Mouse (Mus musculus) intestine, embryonic 16.5 days (tissue): Measurements from ENCODE around the gene Atp6v1e1. TPM values are rescaled to one million over a fixed set of nuclear protein-coding genes. Genes with fewer than 3 reads are reported as not detected.
"Not testable (repeated sequence)": the region's sequence is repeated elsewhere in the genome, so short reads cannot be mapped to it uniquely, and the experiment has no call there.

ENCODE experiments used
- ATAC-seq: fragments of 200-750 bp; cut with Nextera tagmentation; 2 replicates; pipeline ENCODE4 v1.8.0; 2017; ENCODE audit warnings: moderate TSS enrichment, moderate library complexity
- H3K27ac ChIP-seq: fragments of 300-500 bp; sonication (generic); 2 replicates; pipeline ENCODE4 v1.5.1; 2014; ENCODE audit warnings: mild to moderate bottlenecking, low read length
- H3K27me3 ChIP-seq: fragments of 300-500 bp; sonication (generic); replicated peaks from 2 replicates; pipeline ENCODE4 v1.6.1; 2014; ENCODE audit warnings: low read length, control low read depth, mixed read lengths; ENCODE audit not compliant: control insufficient read depth, insufficient read depth
- H3K36me3 ChIP-seq: fragments of 300-500 bp; sonication (generic); 2 replicates; pipeline ENCODE4 v1.6.1; 2014; ENCODE audit warnings: low read length, control low read depth; ENCODE audit not compliant: control insufficient read depth, insufficient read depth
- H3K4me1 ChIP-seq: fragments of 300-500 bp; sonication (generic); 2 replicates; pipeline ENCODE4 v1.6.1; 2014; ENCODE audit warnings: low read length, control low read depth, mixed read lengths; ENCODE audit not compliant: control insufficient read depth, insufficient read depth
- H3K4me2 ChIP-seq: fragments of 300-500 bp; sonication (generic); 2 replicates; pipeline ENCODE4 v1.6.1; 2014; ENCODE audit warnings: low read depth, low read length, control low read depth
- H3K4me3 ChIP-seq: fragments of 300-500 bp; sonication (generic); 2 replicates; pipeline ENCODE4 v1.5.1; 2014; ENCODE audit warnings: mild to moderate bottlenecking, low read length
- H3K9ac ChIP-seq: fragments of 300-500 bp; sonication (generic); 2 replicates; pipeline ENCODE4 v1.6.1; 2014; ENCODE audit warnings: low read depth, low read length
- H3K9me3 ChIP-seq: fragments of 300-500 bp; sonication (generic); 2 replicates; pipeline ENCODE4 v1.6.1; 2016; ENCODE audit warnings: low read length, control low read depth; ENCODE audit not compliant: control insufficient read depth
- WGBS: fragments of 180-500 bp; shearing (Covaris S2); extraction: QIAGEN DNeasy Blood & Tissue Kit; methylation state at CpG from one replicate; pipeline ENCODE4 v1.1.7; 2014; 5-methylcytosine and 5-hydroxymethylcytosine counted together
- polyA plus RNA-seq: library from polyadenylated mRNA; unstranded; fragments of >200 nt; fragmentation: Nextera tagmentation; extraction: Ambion mirVana; gene quantifications from 2 replicates; pipeline ENCODE4 v1.2.1, GENCODE M21; 2015

Gene Atp6v1e1
- polyA plus RNA-seq, 1 experiment from 2014 or later = 187 TPM

DNA sequence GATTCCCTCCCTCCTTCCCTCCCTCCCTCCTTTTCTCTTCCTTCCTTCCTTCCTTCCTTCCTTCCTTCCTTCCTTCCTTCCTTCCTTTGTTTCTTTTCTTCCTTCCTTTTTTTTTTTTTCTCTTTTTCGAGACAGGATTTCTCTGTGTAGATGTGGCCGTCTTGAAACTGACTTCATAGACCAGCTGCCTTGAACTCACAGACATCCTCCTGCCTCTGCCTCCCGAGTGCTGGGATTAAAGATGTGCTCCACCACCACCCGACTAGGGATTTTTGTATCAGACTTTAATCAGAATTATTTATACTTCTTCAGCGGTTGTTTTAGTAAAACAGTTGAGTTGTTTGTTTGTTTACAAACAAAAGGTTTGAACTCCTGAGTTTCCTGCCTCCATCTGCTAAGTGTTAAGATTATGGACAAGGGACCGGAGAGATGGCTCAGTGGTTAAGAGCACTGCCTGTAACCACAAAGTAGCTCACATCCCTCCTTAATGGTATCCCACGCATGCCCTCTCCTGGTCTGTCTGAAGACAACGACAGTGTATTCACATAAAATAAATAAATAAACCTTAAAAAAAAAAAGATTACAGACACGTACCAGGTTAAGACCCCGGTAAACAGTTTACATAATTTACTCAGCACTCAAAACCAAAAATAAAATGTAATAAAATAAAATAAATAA is 483 bp upstream of the Atp6v1e1 start:
- Histone ChIP-seq H3K36me3 (peaks cover 8% of the 10 kb centered on the region), H3K4me2 (peak overlapping the region; percentile 39), H3K27me3 (no peaks in the 10 kb centered on the region), H3K4me3 (peak overlapping the region; percentile 78; the same call in 1 of the 2 replicates), H3K27ac (peak overlapping the region; percentile 9; the same call in 1 of the 2 replicates), H3K9me3 (no peaks in the 10 kb centered on the region), H3K9ac (no peak overlapping the region), H3K4me1 (peaks cover 8% of the 10 kb centered on the region)
- WGBS = 66% methylated on average over 10 of the region's 10 CpGs
- ATAC-seq = peak; percentile 18; the same call in 1 of the 2 replicates

DNA sequence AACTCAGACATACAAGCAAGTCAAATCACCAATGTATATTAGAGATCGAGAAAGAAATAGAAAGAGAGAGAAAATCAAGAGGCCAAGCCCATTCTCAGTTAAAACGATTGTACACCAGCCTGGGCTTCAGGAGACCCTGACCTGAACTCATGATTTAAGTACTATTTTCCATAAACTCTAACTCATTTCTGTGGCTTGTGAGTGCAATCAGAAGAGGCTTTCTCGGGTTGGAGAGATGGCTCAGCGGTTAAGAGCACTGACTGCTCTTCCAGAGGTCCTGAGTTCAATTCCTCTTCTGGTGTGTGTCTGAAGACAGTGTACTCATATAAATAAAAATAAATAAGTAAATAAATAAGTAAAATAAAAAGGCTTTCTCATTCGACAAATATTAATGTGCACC is 878 bp downstream of the Atp6v1e1 start:
- H3K36me3 ChIP-seq = peaks cover 18% of the 10 kb centered on the region
- no peaks in the 10 kb centered on the region for H3K27me3 ChIP-seq
- 42% methylated on average over 5 of the region's 5 CpGs for WGBS
- H3K9ac ChIP-seq = peak overlapping the region; percentile 76
- peaks cover 8% of the 10 kb centered on the region for H3K4me1 ChIP-seq
- ATAC-seq = no peak
- H3K9me3 ChIP-seq = no peaks in the 10 kb centered on the region
- H3K27ac ChIP-seq = no peak overlapping the region
- H3K4me3 ChIP-seq = peak overlapping the region; percentile 78
- peak overlapping the region; percentile 78 for H3K4me2 ChIP-seq

DNA sequence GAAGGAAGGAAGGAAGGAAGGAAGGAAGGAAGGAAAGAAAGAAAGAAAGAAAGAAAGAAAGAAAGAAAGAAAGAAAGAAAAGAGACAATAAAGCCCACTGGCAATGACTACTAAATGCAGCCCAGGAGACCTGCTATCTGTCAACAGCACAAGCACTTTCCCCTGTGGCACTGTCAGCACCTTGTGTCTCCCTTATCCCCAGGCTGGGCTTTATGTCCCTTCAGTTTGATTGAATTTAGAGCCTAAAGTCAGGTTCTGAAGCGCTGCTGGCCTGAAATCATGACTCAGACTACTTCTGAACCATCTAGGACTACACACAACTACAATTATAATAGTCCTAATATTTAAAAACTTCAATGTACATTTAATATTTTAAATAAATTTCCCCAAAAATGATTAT is 1.7 kb downstream of the Atp6v1e1 start:
- Histone ChIP-seq H3K9me3 (no peaks in the 10 kb centered on the region), H3K4me3 (no peak overlapping the region), H3K4me1 (peaks cover 8% of the 10 kb centered on the region), H3K4me2 (peak overlapping the region; percentile 78; the same call in 1 of the 2 replicates), H3K27me3 (no peaks in the 10 kb centered on the region), H3K27ac (no peak overlapping the region), H3K9ac (peak overlapping the region; percentile 25; the same call in 1 of the 2 replicates), H3K36me3 (peaks cover 18% of the 10 kb centered on the region)
- WGBS = 87% methylated on average over 1 of the region's 1 CpGs
- no peak for ATAC-seq

DNA sequence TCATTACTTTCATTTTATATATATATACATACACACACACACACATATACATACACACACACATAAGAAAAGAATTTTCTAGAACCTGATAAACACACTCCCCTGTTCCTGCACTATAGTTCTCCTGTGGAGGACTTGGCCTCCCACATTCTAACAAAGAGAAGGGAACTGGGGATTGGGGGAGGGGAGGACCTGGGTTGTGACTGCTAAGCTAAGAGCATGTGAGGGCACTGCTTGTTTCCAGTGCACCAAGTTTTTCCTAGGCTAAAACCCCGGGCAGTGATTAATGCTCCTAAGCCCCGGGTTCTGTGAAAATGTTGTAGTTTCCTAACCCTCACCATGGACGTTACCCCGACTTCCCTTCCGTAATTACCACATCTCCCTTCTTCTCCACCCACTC is 2.4 kb downstream of the Atp6v1e1 start:
- no peaks in the 10 kb centered on the region for H3K9me3 ChIP-seq
- ATAC-seq = no peak
- WGBS = 86% methylated on average over 5 of the region's 5 CpGs
- no peak overlapping the region for H3K9ac ChIP-seq
- H3K27me3 ChIP-seq = no peaks in the 10 kb centered on the region
- peaks cover 8% of the 10 kb centered on the region for H3K4me1 ChIP-seq
- peaks cover 18% of the 10 kb centered on the region for H3K36me3 ChIP-seq
- no peak overlapping the region for H3K4me3 ChIP-seq
- H3K27ac ChIP-seq = no peak overlapping the region
- H3K4me2 ChIP-seq = no peak overlapping the region

DNA sequence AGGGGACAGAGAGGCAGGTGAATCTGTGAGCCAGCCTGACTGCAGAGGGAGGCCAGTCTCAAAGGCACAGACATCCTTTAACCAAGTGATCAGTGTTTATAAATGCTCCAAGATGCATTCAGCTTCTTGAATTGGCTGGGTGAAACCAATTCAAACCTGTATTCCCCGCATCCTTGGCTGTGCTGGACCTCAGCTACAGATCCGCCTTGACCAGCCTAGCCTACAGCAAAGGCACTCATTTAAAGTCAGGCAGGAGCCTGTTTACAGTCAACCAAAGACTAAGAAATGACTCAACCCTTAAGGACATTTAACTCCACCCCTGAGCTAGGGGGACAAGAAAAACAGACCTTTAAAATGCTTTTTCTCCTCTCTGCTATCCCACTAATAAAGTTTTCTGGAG is 3.3 kb downstream of the Atp6v1e1 start:
- no peak overlapping the region for H3K9ac ChIP-seq
- no peaks in the 10 kb centered on the region for H3K9me3 ChIP-seq
- H3K27me3 ChIP-seq = no peaks in the 10 kb centered on the region
- no peak overlapping the region for H3K4me3 ChIP-seq
- no peak overlapping the region for H3K27ac ChIP-seq
- 91% methylated on average over 2 of the region's 2 CpGs for WGBS
- H3K4me1 ChIP-seq = peaks cover 8% of the 10 kb centered on the region
- no peak overlapping the region for H3K4me2 ChIP-seq
- H3K36me3 ChIP-seq = peaks cover 18% of the 10 kb centered on the region
- no peak for ATAC-seq

DNA sequence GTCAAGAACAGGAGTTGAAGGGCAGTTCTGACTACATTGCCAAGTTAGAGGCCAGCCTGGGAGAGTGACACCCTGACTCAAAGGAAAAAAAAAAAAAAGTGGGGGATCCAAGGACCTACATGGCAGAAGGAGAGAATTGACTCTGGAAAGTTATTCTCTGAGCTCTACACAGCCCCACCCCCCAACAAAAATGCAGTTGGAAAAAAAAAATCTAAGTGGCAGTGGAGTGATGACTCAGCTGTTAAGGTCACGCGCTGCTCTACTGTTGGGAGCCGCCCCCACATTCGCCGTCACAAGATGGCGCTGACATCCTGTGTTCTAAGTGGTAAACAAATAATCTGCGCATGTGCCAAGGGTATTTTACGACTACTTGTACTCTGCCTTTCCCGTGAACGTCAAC is 10.6 kb downstream of the Atp6v1e1 start:
- H3K36me3 ChIP-seq = peaks cover 24% of the 10 kb centered on the region
- not testable (repeated sequence) for H3K4me1 ChIP-seq, H3K4me3 ChIP-seq, H3K27ac ChIP-seq, H3K4me2 ChIP-seq, H3K27me3 ChIP-seq, H3K9ac ChIP-seq, ATAC-seq, H3K9me3 ChIP-seq
- WGBS = 95% methylated on average over 7 of the region's 10 CpGs

DNA sequence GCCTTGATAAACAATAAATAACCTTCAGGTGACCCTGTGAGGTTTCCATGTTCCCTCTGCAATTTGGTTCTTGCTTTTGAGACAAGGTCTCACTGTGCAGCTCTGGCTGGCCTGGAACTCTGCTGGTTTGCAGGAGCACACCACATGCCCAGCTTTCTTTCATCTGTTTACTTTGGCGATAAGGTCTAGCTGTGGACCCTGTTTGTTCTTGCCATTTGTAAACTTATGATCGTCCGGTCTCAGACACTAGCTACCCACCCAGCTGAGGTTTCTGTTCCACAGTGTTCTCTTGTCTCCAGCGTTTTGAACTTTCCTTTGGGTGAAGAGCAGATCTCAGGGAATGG is 14.9 kb downstream of the Atp6v1e1 start:
- Histone ChIP-seq H3K27ac (peak overlapping the region; percentile 62; the same call in 1 of the 2 replicates), H3K27me3 (no peaks in the 10 kb centered on the region), H3K4me1 (peaks cover 3% of the 10 kb centered on the region; the same call in 1 of the 2 replicates), H3K36me3 (peaks cover 24% of the 10 kb centered on the region), H3K4me2 (no peak overlapping the region), H3K9ac (no peak overlapping the region), H3K9me3 (no peaks in the 10 kb centered on the region), H3K4me3 (no peak overlapping the region)
- ATAC-seq = peak; percentile 54; the same call in 1 of the 2 replicates
- 64% methylated on average over 4 of the region's 4 CpGs for WGBS

DNA sequence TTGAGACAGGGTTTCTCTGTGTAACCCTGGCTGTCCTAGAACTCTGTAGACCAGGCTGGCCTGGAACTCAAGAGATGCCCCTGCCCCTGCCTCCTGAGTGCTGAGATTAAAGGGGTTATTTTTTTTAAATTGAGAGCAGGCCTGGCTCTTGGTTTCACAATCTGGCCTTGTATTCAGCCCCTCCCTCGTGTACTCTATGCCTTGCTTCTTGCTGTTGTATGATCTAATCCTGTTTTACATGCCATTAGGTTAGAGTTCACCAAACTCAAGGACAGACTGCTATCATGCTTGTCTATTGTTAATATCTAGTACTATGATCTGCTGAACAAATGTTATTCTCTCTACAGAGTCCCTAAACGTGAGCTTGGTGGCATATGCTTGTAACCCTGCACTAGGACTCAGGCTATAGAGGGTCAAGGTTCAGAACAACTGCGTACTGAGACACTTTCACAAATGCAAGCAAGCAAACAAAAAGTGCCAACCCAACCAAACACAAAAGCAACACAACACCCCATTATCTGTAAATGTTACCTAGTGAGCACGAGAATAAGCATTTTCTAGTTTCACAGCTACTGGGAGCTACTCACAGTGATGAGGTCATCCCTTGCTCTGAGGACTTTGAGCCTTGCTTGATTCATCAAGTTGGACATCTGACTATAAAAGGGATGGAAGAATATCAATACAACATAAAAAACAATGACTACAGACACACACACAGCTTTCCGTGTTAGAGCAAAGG is 15.4 kb downstream of the Atp6v1e1 start:
- Histone ChIP-seq H3K4me2 (no peak overlapping the region), H3K9ac (no peak overlapping the region), H3K27me3 (no peaks in the 10 kb centered on the region), H3K4me3 (no peak overlapping the region), H3K9me3 (no peaks in the 10 kb centered on the region), H3K4me1 (peaks cover 3% of the 10 kb centered on the region; the same call in 1 of the 2 replicates), H3K36me3 (peaks cover 24% of the 10 kb centered on the region), H3K27ac (no peak overlapping the region)
- 59% methylated on average over 5 of the region's 5 CpGs for WGBS
- peak; percentile 58 for ATAC-seq

DNA sequence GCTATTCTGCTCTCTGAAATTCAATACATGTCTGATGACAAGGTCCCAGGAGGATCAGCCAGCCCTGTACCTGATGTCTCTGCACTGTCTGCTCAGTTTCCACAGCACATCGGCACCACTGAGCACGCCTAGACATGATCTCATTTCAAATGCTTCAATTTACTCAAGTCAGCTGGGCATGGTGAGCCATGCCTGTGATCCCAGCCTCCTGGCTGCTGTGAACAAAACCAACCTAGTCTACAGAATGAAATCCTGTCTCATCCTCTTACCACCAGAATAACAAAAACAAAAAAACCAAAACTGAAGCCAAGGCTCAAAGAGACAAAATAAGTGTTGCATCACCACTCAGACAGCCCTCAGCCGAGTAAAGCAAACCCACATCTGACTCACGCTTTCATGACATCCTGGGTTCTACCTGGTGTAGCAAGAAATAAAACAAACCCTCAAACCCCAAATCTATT is 23.0 kb downstream of the Atp6v1e1 start:
- H3K36me3 ChIP-seq = peaks cover 6% of the 10 kb centered on the region; the same call in 1 of the 2 replicates
- no peaks in the 10 kb centered on the region for H3K27me3 ChIP-seq
- no peak overlapping the region for H3K4me2 ChIP-seq
- H3K9ac ChIP-seq = no peak overlapping the region
- ATAC-seq = no peak
- 93% methylated on average over 4 of the region's 4 CpGs for WGBS
- no peak overlapping the region for H3K4me3 ChIP-seq
- no peaks in the 10 kb centered on the region for H3K4me1 ChIP-seq
- no peaks in the 10 kb centered on the region for H3K9me3 ChIP-seq
- no peak overlapping the region for H3K27ac ChIP-seq
